Mouse (Mus musculus) kidney, postnatal 4 days (tissue): ENCODE data around the gene Wnk1.
"Not testable (repeated sequence)": the region's sequence is repeated elsewhere in the genome, so short reads cannot be mapped to it uniquely, and the experiment has no call there.

Experiments
- DNase-seq, 2 experiments: peaks; one replicate each; pipeline ENCODE4 v3.0.0; 2021; ENCODE audit warnings: mixed read lengths in 2 of 2

Wnk1 gene

GRCm38 (mm10) chr6:120038366-120039255 lies at the start of gene Wnk1:
Gene Wnk1, minus strand, starts transcription at chr6:120038672.
- DNase-seq = peak; percentile 96 to 98

- DNase-seq = not testable (repeated sequence)
Observed at GRCm38 (mm10) chr6:120087041-120087440, 48.6 kb upstream of the Wnk1 start.

- DNase-seq = no peak
Observed at GRCm38 (mm10) chr6:120085832-120086231, 47.4 kb upstream of the Wnk1 start.

GRCm38 (mm10) chr6:120084983-120085382 lies 46.5 kb upstream of the Wnk1 start:
- DNase-seq = no peak

- DNase-seq = no peak
Observed at GRCm38 (mm10) chr6:120083442-120083841, 45.0 kb upstream of the Wnk1 start.

GRCm38 (mm10) chr6:120082951-120083411 lies 44.5 kb upstream of the Wnk1 start:
- DNase-seq = no peak

GRCm38 (mm10) chr6:120082251-120082950 lies 43.9 kb upstream of the Wnk1 start:
- no peak for DNase-seq

- DNase-seq = no peak
Observed at GRCm38 (mm10) chr6:120081516-120081915, 43.0 kb upstream of the Wnk1 start.

GRCm38 (mm10) chr6:120079547-120079946 lies 41.1 kb upstream of the Wnk1 start:
- DNase-seq = no peak

GRCm38 (mm10) chr6:120076619-120077450 lies 38.4 kb upstream of the Wnk1 start:
- DNase-seq = no peak

- peak in 1 of 2 experiments; percentile 11 for DNase-seq
Observed at GRCm38 (mm10) chr6:120072630-120073029, 34.2 kb upstream of the Wnk1 start.

- DNase-seq = no peak
Observed at GRCm38 (mm10) chr6:120069546-120069945, 31.1 kb upstream of the Wnk1 start.

GRCm38 (mm10) chr6:120065552-120066177 lies 27.2 kb upstream of the Wnk1 start:
- no peak for DNase-seq

GRCm38 (mm10) chr6:120064627-120065026 lies 26.2 kb upstream of the Wnk1 start:
- no peak for DNase-seq

- DNase-seq = no peak
Observed at GRCm38 (mm10) chr6:120062934-120063333, 24.5 kb upstream of the Wnk1 start.

GRCm38 (mm10) chr6:120055666-120056540 lies 17.4 kb upstream of the Wnk1 start:
- no peak for DNase-seq

- no peak for DNase-seq
Observed at GRCm38 (mm10) chr6:120054412-120054811, 15.9 kb upstream of the Wnk1 start.

- DNase-seq = no peak
Observed at GRCm38 (mm10) chr6:120047705-120048292, 9.3 kb upstream of the Wnk1 start.

- no peak for DNase-seq
Observed at GRCm38 (mm10) chr6:120045406-120045805, 6.9 kb upstream of the Wnk1 start.

- DNase-seq = no peak
Observed at GRCm38 (mm10) chr6:120042632-120043220, 4.3 kb upstream of the Wnk1 start.

GRCm38 (mm10) chr6:120040557-120040857 lies 2.0 kb upstream of the Wnk1 start:
- DNase-seq = no peak
